Mouse (Mus musculus) G1E-ER4 (cell line): ENCODE measurements around the gene Zcrb1. TPM values are rescaled to one million over a fixed set of nuclear protein-coding genes. Genes with fewer than 3 reads are reported as not detected.

Experiments used
- GATA1 ChIP-seq: IDR thresholded peaks from one replicate; pipeline ENCODE4 v1.8.0; 2012; ENCODE audit warnings: low read length, inconsistent platforms
- polyA plus RNA-seq: library from polyadenylated mRNA; stranded (reverse); fragments of >175 nt; gene quantifications from 2 replicates; pipeline ENCODE4 v1.2.3, GENCODE M21; 2012

Zcrb1 gene
- polyA plus RNA-seq, 1 experiment: 155 TPM

GRCm38 (mm10) chr15:93398699-93399540 is 786 bp upstream of the Zcrb1 start:
- no peak for TF ChIP-seq GATA1

DNA sequence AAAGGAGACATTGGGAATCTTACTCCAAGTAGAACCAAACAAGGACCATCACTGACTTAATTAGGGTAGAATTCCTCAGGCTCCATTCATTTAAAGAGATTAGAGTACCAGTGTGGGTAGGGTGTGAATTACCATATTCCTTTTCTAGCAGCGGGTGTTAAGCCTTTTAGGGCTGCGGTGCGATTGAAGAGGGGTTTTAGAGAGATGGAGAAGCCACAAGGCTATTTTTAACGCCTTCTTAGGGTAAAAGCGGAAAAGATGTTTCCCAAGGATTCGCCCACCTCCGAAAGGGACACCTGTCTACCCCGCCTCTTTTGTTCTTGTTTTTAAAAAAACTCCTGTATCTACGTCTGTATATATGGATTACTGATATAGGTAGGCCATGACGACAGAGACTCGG is 865 bp downstream of the Zcrb1 start:
- no peak for TF ChIP-seq GATA1

- TF ChIP-seq GATA1: no peak
Observed at GRCm38 (mm10) chr15:93381337-93381736, 16.8 kb downstream of the Zcrb1 start.

GRCm38 (mm10) chr15:93379177-93379576 is 19.0 kb downstream of the Zcrb1 start:
- TF ChIP-seq GATA1: no peak

- no peak for TF ChIP-seq GATA1
Observed at GRCm38 (mm10) chr15:93375696-93376095, 22.4 kb downstream of the Zcrb1 start.

DNA sequence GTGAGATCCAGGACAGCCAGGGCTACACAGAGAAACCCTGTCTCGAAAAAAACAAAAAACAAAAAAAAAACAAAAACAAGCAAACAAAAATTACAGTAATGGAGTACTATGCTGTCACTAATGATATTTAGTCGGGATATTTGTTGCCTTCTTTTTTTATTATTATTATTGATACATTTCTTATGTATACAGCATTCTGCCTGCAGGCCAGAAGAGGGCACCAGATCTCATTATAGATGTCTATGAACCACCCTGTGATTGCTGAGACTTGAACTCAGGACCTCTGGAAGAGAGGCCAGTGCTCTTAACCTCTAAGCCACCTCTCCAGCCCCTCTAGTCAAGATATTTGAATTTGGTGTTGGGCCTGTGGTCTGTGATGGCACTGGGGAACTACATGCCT is 26.3 kb downstream of the Zcrb1 start:
- no peak for TF ChIP-seq GATA1

- TF ChIP-seq GATA1: no peak
Observed at GRCm38 (mm10) chr15:93368558-93368957, 29.6 kb downstream of the Zcrb1 start.

- TF ChIP-seq GATA1: no peak
Observed at GRCm38 (mm10) chr15:93365561-93365960, 32.6 kb downstream of the Zcrb1 start.

DNA sequence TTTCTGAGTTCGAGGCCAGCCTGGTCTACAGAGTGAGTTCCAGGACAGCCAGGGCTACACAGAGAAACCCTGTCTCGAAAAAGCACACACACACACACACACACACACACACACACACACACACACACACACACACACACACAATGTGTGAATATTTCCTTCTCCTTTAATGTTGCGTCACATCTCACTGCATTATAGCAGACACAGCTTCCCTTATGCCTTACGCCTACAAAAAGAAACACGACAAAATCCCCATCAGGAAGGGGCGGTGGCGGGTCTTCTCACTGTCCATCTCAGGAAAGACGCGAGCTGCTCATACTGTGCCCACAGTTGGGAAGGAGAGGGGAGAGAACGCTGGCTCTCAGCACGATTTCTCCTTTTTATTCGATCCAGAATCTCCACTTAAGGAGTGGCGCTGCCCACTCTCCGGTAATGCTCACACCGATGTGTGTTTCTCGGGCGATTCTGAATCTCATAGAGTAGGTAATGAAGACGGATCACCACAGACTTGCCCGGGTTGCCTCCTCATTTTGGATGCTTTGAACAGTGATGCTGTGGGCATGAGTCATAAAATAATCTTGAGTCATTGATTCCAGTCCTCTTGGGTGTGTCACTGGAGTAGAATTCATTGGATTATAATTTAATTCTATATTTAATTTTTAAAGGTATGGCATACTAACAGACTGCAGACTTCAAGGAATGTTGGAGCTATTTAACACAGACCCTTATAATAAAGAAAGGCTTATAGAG is 39.6 kb downstream of the Zcrb1 start:
- no peak for TF ChIP-seq GATA1

DNA sequence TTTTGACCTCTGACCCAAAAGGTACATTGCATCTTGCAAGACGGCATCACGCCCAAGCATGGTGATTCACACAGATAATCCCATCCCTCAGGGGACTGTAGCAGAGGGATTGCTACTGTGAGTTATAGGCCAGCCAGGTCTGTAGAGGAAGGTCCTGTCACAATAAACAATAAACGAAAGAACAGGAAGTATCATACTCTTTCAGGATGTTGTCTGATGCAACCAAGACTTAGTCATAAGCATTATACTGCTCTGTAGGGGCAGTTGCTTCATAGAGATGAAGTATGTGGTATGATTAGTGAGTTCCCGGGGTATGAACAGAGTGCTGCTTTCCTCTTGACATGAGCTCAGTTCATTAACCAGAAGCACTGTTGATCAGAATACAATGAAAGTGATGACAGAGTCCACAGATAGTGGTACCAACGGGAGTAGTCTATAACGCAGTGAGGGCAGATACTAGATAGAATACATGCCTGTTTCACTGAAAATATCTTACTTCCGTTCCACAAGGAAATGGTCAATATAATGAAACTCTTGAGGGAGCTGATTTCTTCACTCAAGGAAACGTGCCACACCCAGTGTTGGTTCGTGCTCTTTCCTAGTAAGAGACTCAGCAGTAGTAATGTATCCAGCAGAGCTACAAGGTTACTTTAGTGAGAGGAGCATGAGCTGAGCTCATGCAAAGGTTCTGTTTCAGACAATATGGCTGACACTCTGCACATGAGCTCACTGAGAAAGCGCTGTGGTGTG is 57.3 kb downstream of the Zcrb1 start:
- no peak for TF ChIP-seq GATA1

- TF ChIP-seq GATA1: no peak
Observed at GRCm38 (mm10) chr15:93336925-93337761, 61.0 kb downstream of the Zcrb1 start, which contains the start of gene Yaf2. Gene Yaf2, minus strand, starts transcription at chr15:93336935.

DNA sequence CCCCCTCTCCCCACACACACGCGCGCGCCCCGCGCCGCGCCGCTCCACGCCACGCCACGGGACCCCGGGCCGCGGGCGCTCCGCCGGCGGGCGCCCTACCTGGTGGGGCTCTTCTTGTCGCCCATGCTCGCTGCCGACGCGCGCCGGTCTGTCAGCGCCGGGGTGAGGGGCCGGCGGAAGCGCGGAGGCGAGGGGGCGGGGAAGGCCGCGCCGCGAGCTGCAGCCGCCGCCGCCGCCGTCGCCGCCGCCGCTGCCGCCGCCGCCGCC is 61.5 kb downstream of the Zcrb1 start:
- TF ChIP-seq GATA1: no peak

Other genes with a start within 250 kb of the Zcrb1 start
- 2.2 and 3.3 TPM in 2 replicates for gene Gxylt1, start 123.2 kb downstream of the Zcrb1 start, polyA plus RNA-seq
- gene Yaf2, start 61.4 kb downstream of the Zcrb1 start, polyA plus RNA-seq: 34.4 and 40.0 TPM in 2 replicates
- 11.3 and 12.1 TPM in 2 replicates for gene Pphln1, start within 50 bp of the Zcrb1 start, polyA plus RNA-seq
- gene Prickle1, start 197.6 kb upstream of the Zcrb1 start, polyA plus RNA-seq: not detected in 2 replicates